Mouse (Mus musculus): ENCODE measurements around the gene Pgm2.

Pgm2 gene

GRCm38 (mm10) chr5:64149184-64150127 lies 56.7 kb downstream of the Pgm2 start:
- DNase-seq, result peak; percentile 55

- no peak for DNase-seq
These were observed 60.6 kb downstream of the Pgm2 start for GRCm38 (mm10) chr5:64153319-64153718.

- DNase-seq, result peak; percentile 41
These were observed 63.3 kb downstream of the Pgm2 start, which contains the start of gene Tbc1d1 for GRCm38 (mm10) chr5:64155861-64156550. Gene Tbc1d1 (plus strand): TSS chr5:64156305.

DNA sequence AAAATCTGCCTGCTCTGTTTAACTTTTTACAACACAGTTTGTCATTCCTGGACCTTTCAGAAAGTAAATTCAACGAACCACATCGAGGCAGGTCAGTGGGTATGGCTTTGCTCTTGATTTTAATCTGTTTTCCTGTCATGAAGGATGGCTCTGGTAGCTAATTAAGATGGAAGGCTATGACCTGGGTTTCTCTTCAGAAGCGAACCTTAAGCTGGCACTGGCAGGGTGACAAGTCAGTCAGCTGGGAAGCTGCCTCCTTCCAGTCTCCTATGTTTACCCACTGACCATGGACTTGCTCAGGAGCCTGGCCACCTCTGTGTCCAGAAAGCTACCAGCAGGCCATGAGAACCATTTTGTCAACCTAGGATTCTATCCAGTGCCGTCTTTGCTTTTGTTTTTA lies 63.8 kb downstream of the Pgm2 start:
- DNase-seq, result no peak

- DNase-seq, result peak; percentile 76
These were observed 65.2 kb downstream of the Pgm2 start for GRCm38 (mm10) chr5:64157926-64158325.

- DNase-seq, result no peak
These were observed 65.8 kb downstream of the Pgm2 start for GRCm38 (mm10) chr5:64158501-64158900.

- DNase-seq, result peak; percentile 48
These were observed 66.5 kb downstream of the Pgm2 start for GRCm38 (mm10) chr5:64159065-64159780.

DNA sequence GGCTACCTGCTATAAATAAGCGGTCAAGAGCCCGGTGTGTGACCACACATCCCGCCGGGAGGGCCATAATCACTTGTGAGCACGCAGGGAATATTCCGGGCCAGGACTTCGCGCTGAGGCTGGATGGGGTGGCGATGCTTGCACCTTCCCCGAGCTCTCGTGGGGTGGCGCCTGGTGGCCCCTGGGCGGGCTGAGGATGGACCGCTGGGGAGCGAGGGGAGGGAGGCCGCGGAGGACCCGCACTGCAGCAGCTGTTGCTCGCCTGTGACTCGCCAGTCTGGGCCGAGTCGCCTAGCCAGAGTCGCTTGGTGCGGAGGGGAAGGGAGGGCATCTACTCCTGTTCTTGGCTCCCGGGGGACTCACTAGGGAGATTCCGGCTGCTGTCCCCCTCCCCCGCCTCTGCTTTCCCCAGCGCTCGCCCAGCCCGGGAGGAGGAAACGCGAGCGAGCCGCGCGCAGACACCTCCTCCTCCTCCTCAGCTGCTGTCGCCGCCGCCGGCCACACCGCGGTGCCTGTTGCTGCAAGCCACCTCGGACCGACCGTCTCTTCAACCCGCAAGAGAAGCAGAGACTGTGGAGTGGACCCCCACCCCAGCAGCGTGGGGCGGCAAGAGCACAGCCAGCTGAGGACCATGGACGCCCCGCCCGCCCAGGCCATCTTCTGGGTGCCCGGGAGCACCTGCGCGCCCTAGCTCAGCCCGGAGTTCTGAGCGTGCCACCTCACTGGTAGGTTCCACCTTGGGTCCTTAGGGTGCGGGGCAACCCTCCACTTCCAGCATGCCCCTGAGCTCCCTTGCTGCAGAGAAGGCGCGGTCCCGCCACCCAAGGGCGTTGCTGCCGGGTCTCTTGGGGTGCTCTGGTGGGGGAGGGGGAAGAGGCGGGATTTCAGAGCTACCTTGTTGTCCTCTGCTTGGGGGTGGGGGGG lies 67.3 kb downstream of the Pgm2 start:
- peak; percentile 72 for DNase-seq

DNA sequence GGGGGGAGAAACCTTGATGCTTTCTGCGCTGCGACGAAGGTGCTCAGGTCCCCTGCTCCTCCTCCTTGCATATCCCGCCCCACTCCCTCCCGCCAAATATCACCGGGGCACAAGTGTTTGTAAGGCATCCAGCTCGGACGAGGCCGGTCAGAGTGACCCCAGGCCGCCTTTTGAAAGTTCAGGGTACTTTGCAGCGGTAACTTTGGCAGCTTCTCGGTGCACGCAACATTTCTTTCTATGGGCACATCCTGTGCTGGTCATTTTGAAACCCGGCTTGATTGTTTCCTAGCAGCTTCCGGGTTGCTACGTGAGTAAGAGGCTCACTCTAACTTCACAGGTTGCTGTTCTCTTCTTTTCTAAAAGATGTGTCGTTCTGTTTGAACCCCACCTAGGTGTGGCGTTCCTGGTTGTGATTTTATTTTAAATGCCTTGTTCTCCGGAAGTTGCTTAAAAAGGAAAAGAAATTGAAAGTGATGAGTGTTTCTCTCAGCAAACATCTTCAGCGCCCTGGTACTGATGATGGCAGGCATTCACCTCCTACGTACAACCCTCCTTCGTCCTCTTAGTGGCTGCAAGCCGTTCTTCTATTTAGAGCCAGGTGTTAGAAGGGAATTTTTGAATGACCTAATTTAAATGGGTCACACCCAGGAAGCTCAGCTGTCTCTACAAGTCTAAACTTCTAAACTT lies 68.1 kb downstream of the Pgm2 start:
- DNase-seq, result peak; percentile 34

GRCm38 (mm10) chr5:64161917-64162316 lies 69.2 kb downstream of the Pgm2 start:
- DNase-seq, result no peak

DNA sequence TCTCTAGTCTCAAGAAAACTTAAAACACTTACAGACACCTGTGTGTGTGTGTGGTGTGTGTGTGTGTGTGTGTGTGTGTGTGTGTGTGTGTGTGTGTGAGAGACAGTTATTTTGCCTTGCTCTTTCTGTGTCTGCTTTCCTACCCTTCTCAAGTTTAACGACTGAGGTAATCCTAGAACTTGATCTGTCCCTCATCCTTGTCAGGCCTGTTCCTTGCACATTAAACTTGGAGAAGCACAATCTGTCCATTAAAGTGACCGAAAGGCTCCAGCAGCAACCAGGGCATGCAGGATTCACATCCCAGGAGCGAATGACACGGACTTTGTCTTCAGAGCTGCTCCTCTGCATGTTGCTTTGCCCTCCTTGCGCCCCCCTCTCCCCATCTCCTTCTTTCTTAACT lies 69.8 kb downstream of the Pgm2 start:
- DNase-seq, result no peak

DNA sequence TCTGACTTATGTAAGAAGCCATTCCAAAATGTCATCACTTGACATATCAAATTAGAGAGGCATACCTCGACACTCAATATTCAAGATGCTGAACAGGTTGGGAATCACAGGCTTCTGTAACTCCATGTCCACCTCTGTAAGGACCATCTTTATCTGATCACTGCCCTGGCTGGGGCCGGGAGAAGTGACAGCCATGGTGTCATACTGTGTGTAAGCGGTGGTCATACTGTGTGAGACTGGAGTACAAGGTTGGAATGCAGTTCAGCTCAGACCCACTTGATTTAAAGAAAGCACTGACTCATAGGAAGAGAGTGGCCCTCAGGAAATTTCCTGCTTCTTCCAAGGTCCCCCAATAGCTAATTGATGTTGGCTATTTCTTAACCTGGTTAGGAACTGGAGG lies 71.7 kb downstream of the Pgm2 start:
- DNase-seq, result no peak

DNA sequence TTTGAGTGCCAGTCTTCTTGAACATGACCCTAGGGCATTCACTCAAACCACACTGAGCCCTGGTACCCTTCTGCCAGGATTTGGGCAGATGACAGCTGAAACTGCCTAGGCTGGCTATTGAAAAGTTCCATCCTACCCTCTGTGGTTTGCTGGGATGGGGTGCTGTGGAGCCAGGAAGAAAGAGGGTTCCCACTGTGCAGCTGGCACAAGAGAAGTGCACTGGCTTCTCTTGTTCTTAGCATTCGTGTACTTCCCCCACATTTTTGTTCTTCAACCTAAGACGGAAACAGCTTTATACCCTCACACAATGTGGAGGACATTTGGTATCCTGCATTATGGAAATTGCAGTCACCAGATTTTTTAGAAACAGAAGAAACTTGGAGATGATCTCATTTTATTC lies 73.1 kb downstream of the Pgm2 start:
- no peak for DNase-seq

GRCm38 (mm10) chr5:64168990-64169540 lies 76.3 kb downstream of the Pgm2 start:
- DNase-seq, result no peak

GRCm38 (mm10) chr5:64172884-64173283 lies 80.1 kb downstream of the Pgm2 start:
- no peak for DNase-seq

DNA sequence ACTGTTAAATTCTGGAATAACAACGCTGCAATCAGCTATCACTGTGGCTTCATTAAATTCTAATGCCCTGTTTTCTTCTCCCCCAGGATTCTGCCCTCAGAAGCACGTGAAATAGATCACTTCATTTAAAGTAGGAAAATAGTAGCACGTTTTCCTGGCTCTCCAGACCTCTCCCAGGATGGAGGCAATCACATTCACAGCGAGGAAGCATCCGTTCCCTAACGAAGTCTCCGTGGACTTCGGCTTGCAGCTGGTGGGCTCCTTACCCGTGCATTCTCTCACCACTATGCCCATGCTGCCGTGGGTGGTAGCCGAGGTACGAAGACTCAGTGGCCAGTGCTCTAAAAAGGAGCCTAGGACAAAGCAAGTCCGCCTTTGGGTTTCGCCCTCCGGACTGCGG lies 80.6 kb downstream of the Pgm2 start:
- no peak for DNase-seq

GRCm38 (mm10) chr5:64174429-64174935 lies 81.7 kb downstream of the Pgm2 start:
- DNase-seq, result no peak

Data from thymus, postnatal 14 days (tissue).